Mouse (Mus musculus) gastrocnemius, postnatal 36 days (tissue): ENCODE data around the gene Gucd1. TPM values are rescaled to one million over a fixed set of nuclear protein-coding genes. Genes with fewer than 3 reads are reported as not detected.
"Not testable (repeated sequence)": the region's sequence is repeated elsewhere in the genome, so short reads cannot be mapped to it uniquely, and the experiment has no call there.

ENCODE experiments used
- DNase-seq, 2 experiments: peaks; one replicate each; pipeline ENCODE4 v3.0.0; 2022
- intact Hi-C: fragments of 180-260 bp; cut with DNase I; formaldehyde crosslinking; loops from one replicate; pipeline ENCODE4 v1.15.1; 2025
- total RNA-seq, 2 experiments: library from RNA; stranded (reverse); gene quantifications; 2 replicates each; pipeline ENCODE4 v1.2.3; 2021

The Gucd1 gene
- total RNA-seq, 2 experiments from 2014 or later, result 55.5 to 71.5 TPM

DNA sequence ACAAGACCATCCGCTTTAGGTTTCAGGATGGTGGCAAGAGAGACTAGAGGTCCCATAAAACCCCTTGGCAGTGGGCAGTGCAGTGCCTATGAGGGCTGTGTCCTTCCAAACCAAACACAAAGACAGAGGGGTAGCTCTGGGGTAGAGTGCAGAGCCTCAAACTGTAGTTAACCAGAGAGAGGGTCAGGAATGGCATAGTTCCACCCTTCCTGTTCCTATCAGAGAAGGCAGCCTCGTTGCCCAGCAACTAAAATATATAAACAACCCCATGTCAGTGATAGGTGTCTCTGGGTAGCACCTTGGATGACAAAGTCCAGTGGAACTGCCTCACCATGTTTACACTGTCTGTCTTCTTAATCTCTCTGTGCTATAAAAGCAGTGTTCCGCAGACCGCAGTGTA, 76.0 kb downstream of the Gucd1 start:
- intact Hi-C loops, result loop anchor here (2.0 kb wide), 1 partner anchor 43 kb away; no protein-coding TSS in a partner anchor
- no peak for DNase-seq

DNA sequence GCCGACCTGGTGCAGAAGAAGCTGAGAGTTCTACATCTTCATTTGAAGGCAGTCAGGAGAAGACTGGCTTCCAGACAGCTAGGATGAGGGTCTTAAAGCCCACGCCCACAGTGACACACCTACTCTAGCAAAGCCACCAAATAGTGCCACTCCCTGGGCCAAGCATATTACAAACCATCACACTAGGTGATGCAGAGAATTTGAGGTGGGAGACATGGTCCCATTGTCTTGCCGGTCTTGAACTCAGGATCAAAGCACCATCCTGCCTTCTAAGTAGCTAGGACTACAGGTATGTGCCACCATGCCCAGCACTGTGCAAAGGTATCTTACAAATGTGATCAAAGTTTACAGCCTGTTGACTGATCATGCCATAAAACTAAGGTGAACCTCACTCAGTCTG, 77.0 kb downstream of the Gucd1 start:
- intact Hi-C loops, result no loop called here
- no peak for DNase-seq

DNA sequence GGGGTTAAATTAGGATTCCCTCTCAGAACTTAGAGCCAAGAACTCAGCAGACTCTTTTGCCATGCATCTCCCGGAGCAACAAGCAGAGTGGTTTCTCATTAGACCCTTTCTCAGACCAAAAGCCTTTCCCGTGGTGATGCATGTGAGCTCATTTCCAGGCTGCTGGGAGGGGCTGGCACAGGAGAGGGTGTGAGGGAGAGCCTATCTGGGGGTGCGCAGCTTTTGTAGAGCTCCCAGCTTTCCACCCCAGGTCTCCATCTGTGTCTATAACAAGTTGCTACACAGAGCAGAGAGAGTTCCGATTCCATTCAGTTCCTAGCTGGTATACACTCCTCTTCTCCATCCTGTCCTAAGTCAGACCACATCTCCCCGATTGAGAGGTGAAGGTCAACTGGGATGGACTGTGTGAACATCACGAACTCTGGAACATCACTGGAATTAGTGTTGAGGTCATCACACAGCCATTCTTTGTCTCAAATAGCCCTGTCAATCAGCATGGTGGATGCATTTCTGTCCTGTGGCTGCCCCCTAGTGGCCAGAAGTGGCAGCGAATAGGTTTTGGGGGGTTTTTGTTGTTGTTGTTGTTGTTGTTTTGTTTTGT, 78.5 kb downstream of the Gucd1 start:
- no peak for DNase-seq
- intact Hi-C loops, result loop anchor here (5.0 kb wide), 2 partner anchors 162 to 182 kb away; no protein-coding TSS in a partner anchor

DNA sequence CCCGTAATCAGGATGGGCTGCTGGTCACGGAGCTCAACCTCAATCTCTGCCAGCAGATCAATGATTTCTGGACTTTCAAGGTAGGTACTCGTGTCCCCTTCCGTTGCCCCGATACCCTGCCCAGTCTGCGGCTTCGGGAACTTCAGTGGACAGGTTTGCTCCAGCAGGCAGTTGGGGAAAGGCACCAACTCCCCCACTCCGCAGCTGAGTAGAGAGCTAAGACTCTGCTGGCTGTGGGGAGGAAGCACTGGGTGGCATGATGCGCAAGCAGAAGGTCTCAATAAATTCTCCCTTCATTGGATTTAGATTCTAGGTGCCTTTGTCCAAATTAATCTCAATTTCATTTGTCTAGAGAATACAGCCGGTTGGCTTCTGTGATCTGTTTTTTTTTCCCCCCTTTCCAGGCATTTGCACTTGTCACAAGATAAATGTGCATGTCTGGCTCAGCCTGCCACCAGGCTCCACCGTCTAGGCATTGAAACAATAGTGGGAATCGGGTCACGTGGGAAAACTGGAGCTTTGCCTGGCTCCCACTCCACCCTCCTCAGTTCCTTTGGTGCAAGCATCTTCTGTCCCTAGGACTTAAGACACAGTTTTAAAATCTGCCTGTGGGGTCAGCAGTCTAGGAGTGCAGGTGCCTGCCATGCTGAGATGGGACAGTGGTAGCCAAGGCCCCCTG, 79.5 kb downstream of the Gucd1 start:
- intact Hi-C loops, result loop anchor here (5.0 kb wide), 2 partner anchors 161 to 181 kb away; no protein-coding TSS in a partner anchor
- DNase-seq, result no peak

DNA sequence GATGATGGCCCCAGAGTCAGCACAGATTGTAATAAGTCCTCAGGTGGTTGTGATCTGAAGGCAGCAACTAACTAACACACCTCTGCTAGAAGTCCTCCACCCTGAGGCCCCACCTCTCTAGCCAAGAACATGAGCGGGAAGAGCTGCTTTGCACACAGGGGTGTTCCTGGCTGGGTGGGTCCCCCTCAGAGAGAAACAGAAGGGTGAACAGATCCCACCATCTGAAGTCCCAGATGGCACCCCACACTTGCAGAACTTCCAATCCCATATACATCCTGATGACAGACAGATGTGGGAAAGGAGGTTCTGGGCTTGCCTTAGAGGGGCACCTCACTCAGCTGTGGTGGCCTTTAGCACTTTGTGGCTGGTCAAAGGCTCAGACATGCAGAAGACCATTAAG, 80.5 kb downstream of the Gucd1 start:
- DNase-seq, result no peak
- intact Hi-C loops, result loop anchor here (2.0 to 5.0 kb wide), 5 partner anchors 50 to 254 kb away; partner anchors contain the start of gene Adora2a

DNA sequence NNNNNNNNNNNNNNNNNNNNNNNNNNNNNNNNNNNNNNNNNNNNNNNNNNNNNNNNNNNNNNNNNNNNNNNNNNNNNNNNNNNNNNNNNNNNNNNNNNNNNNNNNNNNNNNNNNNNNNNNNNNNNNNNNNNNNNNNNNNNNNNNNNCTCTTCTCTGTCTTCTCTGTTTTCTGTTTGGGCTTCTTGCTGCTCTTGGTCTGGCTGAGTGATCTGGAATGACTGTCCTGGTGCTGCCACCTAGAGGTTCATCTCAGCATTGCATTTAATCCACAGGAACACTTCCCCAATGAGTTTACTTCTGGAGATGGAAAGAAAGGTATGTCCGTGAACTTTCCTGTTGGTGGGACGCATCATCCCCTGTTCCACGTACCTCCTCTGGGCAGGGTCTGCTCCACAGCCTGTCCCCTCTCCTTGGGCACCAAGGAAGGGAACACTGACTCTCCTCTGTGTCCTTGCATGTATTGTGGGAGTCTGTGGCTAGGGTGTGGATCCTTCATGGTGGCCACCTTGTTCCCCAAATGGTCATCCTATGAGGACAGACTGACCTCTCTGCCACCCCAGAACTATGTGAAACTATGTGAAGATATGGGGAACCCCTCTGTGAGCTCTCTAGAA, 81.1 kb downstream of the Gucd1 start:
- intact Hi-C loops, result loop anchor here (2.0 to 5.0 kb wide), 5 partner anchors 50 to 254 kb away; partner anchors contain the start of gene Adora2a
- peak; percentile 49 to 68 for DNase-seq

DNA sequence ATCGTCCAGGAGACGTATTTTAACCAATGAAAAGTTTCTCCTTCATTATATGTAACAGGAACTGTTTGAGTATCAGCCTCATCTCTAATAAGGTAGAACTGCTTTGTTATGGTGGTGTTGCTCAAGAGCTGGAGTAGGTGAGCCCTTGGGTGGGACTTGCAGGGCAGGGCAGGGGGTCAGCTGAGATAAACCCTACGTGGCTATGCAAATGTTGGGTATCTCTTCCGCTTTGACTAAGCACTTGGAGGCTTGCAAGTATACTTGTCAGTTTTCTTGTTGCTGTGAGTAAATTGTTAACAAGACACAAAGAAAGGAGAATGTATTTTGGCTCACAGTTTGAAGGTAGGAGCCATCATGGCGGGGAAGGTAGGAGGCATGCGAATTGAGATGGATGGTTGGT, 87.1 kb downstream of the Gucd1 start:
- DNase-seq, result no peak
- intact Hi-C loops, result no loop called here

DNA sequence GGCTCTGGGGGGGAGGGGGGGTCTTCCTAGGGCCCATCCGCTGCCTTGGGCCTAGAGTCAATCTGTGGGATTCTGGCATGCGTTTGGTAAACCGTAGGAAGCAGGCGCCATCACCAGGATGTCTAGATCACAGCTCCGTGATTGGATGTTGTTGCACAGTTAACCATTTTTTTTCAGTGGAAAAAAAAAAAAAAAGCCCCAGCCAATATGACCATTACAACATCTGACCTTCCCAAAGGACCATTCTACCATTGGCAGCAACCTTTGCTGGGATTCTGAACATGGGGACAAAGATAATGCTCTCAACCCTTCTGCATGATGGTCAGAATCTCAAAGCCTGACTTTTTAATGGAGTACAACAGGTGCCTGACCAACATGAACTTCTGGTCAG, 87.6 kb downstream of the Gucd1 start:
- no peak for DNase-seq
- intact Hi-C loops, result no loop called here

DNA sequence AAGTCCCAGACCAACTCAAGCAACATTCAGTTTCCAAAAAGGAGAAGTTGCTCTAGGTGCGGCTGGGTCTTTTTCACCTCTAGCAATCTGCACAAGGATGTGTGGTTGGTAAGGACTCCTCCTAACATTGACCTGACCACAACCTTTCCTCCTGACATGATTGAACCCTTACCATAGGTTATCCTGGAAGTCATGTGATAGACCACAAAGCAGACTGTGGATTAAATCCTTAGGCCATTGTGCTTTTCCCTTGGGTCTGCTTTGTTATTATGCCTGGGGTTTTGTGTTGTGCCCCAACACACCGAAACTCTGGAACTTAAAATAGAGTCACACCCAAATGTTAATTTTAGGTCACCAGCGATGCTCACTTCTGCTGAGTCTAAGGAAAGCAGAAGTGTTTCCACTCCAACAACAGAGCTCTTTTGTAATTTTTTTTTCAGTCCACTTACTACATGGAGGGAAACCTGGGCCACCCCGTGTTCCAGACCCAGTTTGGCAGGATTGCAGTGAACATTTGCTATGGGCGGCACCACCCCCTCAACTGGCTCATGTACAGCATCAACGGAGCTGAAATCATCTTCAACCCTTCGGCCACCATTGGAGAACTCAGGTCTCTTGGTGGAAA, 88.1 kb downstream of the Gucd1 start:
- intact Hi-C loops, result no loop called here
- no peak for DNase-seq

DNA sequence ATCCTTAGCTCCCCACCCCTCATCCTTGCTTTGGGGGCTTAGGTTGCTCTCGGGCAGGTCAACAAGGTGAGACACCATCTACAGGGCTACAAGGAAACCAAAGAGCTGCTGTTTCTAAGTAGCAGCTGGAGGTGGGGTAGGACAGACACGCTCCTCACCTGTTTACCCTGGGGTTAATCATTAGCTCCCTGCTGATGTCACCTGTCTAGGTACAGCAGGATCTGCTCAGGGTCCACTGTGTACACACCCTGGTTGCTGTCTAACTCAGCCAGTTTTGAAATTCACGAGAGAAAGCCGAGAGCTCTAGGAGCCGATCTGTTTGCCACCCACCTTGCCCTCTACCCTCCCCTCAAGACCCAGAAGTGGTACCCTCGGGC, 88.8 kb downstream of the Gucd1 start:
- intact Hi-C loops, result no loop called here
- DNase-seq, result no peak

DNA sequence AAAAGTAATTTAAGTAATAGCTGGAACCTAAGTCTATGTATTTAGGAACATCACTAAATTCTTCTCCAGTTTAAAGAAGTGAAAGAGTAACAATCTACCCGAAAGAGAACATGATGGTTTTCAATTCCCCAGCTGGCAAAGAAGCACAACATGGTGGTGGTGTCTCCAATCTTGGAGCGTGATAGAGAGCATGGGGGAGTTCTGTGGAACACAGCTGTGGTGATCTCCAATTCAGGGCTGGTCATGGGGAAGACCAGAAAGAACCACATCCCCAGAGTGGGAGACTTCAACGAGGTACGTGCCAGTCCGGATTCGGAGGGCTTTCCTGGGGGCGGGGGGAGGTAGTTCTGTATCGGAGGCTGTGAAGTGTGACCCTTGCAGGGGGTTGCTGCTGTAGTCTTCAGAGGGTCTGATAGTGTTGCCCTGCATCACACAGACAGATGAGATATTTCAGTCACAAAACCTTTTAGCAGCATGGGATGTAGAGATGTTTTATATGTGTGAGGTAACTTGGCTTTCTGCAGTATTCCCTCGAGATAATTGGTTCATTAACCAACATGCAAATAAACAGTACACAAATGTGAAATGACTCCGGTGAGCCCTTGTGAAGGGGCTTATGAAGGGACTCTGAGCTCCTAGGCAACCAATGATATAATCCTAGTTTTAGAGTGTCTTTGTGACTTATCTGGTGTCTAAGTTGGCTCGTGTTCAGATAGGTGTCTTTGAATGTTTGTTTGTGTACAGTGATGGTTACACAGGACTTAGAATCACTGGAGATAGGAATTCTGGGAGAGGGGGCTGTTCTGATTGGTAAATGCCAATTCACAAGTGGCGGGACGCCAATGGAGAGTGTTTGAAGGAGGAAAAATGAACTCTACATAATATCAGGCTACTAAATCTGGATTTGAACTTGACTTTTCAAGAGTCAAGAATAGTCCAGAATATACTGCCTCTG, 89.4 kb downstream of the Gucd1 start:
- intact Hi-C loops, result no loop called here
- DNase-seq, result no peak

DNA sequence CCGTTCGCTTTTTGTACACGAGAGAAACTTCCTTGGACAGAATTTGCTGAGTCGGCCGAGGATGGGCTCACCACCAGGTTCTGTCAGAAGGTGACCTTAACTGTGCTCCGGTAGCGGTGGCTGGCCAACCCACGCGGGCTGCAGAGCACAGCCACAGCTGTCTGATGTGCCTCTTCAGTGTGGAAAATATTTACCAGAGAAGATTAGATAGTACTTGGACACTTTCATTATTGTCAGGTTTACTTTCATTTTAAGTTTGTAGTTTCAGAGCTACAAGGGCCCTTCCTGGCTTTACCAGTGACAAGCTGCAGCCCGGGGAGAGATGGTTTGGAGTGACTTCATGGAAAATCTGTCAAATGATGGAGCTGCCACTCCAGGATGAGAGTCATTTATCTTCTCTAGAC, 93.3 kb downstream of the Gucd1 start:
- intact Hi-C loops, result no loop called here
- DNase-seq, result no peak

DNA sequence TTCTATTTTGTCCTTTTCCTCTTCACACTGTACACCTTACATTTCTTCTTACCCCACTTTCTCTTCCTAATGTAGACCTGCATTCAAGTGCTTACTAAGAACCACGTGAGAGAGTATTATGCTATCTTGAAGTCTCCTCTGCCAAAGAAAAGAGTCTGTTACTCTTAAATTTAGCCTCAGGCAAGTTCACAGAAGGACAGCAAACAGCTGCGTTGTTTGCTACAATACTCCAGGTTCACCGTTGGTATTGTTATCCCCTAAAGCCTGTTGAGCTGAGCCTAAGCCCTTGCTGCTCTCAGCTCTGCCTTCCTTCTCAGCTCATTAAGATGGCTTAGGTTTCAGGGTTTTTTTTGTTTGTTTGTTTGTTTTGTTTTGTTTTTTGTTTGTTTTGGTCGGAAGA, 99.0 kb downstream of the Gucd1 start:
- no peak for DNase-seq
- intact Hi-C loops, result no loop called here

DNA sequence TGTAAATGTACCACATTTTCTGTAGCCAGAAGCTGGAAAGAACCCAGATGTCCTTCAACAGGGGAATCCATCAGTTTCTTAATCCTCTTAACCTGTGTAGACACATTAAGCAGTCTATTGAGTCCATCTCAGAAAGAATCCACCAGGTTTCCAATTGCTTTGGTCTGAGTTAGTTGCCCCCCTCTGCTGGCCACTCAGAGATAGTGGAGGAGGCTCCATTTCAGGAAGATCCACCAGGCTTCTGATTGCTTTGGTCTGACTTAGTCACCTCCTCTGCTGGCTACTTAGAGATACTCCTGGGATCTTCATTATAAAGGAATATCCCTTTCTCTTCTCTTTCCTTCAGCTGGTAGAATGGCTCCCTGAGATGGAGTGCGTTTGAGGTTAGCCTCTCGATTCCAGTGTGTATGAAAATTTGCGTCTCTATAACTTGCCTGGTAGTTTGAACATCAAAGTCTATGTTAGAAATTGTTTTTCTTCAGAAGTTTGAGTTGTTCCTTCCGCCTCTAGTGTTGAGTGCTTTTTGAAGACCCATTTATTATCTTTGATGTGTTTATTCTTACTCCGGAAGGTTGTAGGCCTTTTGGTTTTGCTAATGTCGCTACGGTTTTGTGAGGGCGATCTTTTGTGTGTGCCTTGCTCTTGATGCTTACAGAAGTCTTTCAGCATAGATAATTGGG, 100.3 kb downstream of the Gucd1 start:
- DNase-seq, result no peak
- intact Hi-C loops, result no loop called here

DNA sequence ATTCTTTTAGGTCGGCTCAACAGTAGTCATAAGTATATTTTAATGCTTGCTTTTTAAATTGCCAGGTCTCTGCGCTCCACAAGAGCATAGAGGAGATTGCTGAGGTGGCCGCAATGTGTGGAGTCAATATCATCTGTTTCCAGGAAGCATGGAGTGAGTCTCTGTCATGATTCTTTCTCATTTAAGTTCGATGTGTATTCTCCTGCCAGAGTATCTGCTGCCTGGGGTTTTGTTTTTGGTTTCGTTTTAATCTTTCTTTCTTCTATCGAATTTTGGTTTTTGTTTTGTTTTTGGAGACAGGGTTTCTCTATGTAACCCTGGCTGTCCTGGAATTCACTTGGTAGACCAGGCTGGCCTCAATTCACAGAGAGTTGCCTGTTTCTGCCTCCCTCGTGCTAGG, 102.8 kb downstream of the Gucd1 start:
- DNase-seq, result no peak

DNA sequence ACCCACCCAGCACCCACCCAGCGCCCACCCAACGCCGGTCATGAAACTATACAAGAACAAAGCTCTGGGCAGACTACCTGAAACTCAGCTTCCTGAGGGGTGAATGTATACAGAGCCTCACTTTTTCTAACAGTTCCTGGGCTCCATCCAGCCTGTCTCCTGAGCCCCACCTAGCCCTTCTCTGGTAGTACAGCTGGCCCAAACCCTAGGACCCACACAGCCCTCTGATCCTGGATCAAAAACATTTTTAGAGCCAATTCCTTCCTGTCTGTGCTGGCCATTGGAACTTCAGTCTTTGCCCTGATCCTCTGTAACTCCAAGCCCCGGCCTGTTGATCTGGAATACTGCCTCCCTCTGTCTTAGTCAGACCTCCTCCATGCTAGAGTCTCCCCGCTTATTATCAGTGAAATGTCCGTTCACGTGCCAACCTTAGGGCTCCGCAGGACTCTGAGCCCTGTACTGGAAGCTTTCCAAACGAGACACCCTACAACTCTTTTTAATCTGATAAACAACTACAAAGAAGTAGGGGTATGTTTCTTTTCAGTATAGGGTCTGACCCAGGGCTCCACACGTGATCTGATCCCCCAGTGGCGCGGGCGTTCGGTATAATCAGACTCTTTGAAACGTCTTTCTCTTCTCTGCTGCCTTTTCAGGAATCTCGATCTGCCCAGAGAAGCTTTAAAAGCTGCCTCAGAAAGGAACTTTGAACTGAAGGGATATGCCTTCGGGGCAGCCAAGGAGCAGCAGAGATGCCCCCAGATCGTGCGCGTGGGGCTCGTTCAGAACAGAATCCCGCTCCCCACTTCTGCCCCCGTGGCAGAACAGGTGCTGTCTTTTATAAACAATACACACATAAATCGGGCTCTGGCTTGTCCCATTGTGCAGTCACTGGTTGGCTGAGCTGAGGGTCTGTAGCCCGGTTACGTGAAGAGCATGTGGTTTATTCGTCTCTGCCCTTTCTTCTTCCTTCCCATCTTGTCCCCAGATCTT, 105.4 kb downstream of the Gucd1 start:
- no peak for DNase-seq
- intact Hi-C loops, result no loop called here

More for the DNA sequence above, 102.8 kb downstream of the Gucd1 start:
- intact Hi-C loops, result no loop called here

DNA sequence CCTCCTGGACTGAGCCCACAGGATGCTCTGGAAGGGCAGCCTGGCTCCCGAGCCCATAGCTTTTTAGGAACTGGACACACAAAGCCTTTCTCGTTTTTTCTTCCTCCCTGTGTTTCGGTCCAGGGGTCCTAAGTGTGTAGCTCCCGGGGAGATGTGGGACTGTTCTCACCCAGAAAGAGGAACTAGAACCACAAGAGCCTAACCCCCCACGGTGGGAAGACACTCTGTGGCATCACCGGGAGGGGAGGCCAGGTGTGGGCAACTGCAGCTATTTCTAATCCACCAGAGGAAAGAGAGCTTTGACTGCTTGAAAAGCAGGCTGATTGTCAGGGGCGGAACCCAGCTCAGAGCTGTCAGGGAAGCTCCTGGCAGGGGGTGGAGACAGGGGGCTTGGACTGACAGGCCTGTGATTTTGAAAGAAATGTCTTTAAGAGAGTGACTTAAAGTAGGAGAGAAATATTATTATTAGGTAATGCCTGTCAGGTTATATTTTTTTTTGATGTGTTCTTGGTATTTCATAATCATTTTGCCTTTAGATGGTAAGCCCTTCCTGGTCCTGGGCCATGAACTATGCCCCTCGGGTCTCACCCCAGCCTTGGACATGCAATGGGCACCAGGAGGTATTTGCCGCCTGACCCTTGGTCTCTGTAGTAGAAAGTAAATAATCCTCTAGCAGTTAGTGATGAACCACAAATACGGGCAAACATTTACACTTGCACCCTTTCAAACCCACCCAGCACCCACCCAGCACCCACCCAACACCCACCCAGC, 106.2 kb downstream of the Gucd1 start:
- DNase-seq, result not testable (repeated sequence)

DNA sequence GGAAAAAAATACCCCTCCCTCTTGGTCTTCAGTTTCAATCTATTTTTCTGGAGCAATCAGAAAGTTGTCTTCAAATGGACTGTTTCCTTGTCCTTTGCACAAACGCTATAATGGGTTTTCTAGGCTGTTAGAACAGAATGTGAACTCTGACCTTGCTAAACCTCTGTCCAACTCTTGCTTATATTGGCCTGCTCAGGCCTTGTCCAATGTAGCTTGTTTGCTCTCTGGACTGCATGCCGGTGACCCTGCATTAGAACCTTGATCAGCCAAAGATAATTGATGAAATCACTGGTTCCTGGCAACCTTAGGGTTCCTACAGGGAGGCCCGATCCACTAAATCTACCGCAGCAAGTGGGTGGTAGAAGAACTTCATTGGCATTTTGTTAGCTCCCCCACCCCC, 110.0 kb downstream of the Gucd1 start:
- intact Hi-C loops, result loop anchor here (5.0 kb wide), 1 partner anchor 75 kb away; no protein-coding TSS in a partner anchor
- DNase-seq, result no peak

More for the DNA sequence above, 106.2 kb downstream of the Gucd1 start:
- intact Hi-C loops, result not testable (repeated sequence)
